In the genomic region with DNA sequence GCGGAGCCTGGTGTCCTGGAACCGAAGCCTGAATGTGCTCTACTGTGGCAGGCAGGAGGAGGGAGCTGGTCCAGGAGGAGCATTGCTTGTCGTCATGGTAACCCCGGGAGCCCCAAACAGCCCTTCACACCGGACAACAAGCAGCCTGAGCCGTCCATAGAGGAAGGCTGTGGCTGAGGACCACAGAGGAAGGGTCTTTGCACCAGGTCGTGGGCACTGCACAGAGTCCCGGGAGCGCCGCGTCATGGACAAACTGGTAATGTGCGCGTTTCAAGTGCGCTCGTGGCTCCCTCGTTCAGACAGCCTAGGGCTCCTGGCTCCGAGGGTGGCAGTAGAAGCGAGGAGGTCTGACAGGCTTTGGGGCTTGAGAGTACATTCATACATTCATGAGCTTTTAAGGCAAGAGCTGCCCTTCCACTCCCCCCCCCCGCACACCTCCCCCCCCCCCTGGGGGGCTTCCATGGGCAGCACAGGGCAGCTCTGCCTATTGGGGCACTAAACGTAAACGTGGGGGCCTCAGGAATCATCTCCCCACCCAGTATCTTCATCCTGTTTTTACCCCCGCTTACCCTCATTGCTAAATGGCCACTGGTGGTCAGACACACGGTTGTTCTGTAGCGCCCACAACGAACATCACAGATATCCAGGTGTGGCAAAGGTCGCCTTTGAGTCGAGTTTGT, we compare ENCODE assay signal across 8 mouse cellular contexts. TPM values are rescaled to one million over a fixed set of nuclear protein-coding genes. Genes with fewer than 3 reads are reported as not detected.
A peak's percentile ranks its signal among the peaks of the same experiment; 100 is the strongest.
DNase-seq lines count a peak whose midpoint lies in the region; ATAC-seq and TF ChIP-seq lines count a peak whose summit lies in the region.

No protein-coding gene starts in this region.

- ATAC-seq in heart, embryonic 13.5 days (ENCODE audit: extremely low read depth, insufficient number of reproducible peaks, low FRiP score, low TSS enrichment), result peak; percentile 46; the same call in 1 of the 2 replicates
- ATAC-seq in liver, embryonic 13.5 days (ENCODE audit: low read depth), result no peak

- WGBS in heart, embryonic 13.5 days, result 8% methylated on average over 27 of the region's 27 CpGs
- 8% methylated on average over 25 of the region's 27 CpGs for WGBS in liver, embryonic 13.5 days (ENCODE audit: insufficient replicate concordance)

- peaks cover 4% of the 10 kb centered on the region; the same call in 1 of the 2 replicates for H3K27me3 ChIP-seq in heart, embryonic 13.5 days (replicated peaks)
- H3K27me3 ChIP-seq in liver, embryonic 13.5 days, result no peaks in the 10 kb centered on the region

- peak; percentile 78 for DNase-seq in heart, adult 11 months
- DNase-seq in heart, adult 9 months (ENCODE audit: low spot score in 2 of 2), result no peak
- peak; percentile 40 to 49 for DNase-seq in kidney, postnatal 4 days
- no peak for DNase-seq in liver, embryonic 13.5 days
- peak; percentile 85 for DNase-seq in retina, postnatal 1 day
- DNase-seq in spleen, adult 12 weeks (ENCODE audit: low spot score), result no peak

- 0 out of 2 replicates have a peak, but pooled peaks have one; percentile 10 for TF ChIP-seq POLR2A in cortical plate, adult 2 months (IDR thresholded peaks at IDR 0.05; ENCODE audit: extremely low read depth, insufficient read depth, low read length)

- peak overlapping the region; percentile 83 for H3K4me2 ChIP-seq in heart, embryonic 13.5 days
- H3K4me2 ChIP-seq in liver, embryonic 13.5 days, result peak overlapping the region; percentile 42

- peak overlapping the region; percentile 65 for H3K9ac ChIP-seq in heart, embryonic 13.5 days
- H3K9ac ChIP-seq in liver, embryonic 13.5 days, result no peak overlapping the region

- H3K9me3 ChIP-seq in heart, embryonic 13.5 days, result no peaks in the 10 kb centered on the region
- H3K9me3 ChIP-seq in liver, embryonic 13.5 days (replicated peaks), result no peaks in the 10 kb centered on the region

- no peaks in the 10 kb centered on the region for H3K36me3 ChIP-seq in heart, embryonic 13.5 days
- H3K36me3 ChIP-seq in liver, embryonic 13.5 days, result no peaks in the 10 kb centered on the region

- no peaks in the 10 kb centered on the region; the same call in 1 of the 2 replicates for H3K4me1 ChIP-seq in cortical plate, adult 2 months (ENCODE audit: control insufficient read depth, insufficient read depth, low read length)
- peaks cover 16% of the 10 kb centered on the region for H3K4me1 ChIP-seq in heart, embryonic 13.5 days
- H3K4me1 ChIP-seq in liver, embryonic 13.5 days (replicated peaks), result no peaks in the 10 kb centered on the region

- peak overlapping the region; percentile 48 for H3K4me3 ChIP-seq in cortical plate, adult 2 months (ENCODE audit: insufficient read depth, low read length)
- peak overlapping the region; percentile 48 for H3K4me3 ChIP-seq in heart, embryonic 13.5 days
- H3K4me3 ChIP-seq in liver, embryonic 13.5 days (replicated peaks), result peak overlapping the region; percentile 19

- H3K27ac ChIP-seq in cortical plate, adult 2 months (ENCODE audit: insufficient read depth, low read length), result no peak overlapping the region
- H3K27ac ChIP-seq in heart, embryonic 13.5 days (replicated peaks), result no peak overlapping the region
- H3K27ac ChIP-seq in liver, embryonic 13.5 days, result no peak overlapping the region

- peak; percentile 18; the same call in 1 of the 2 replicates for TF ChIP-seq CTCF in cortical plate, adult 2 months (IDR thresholded peaks at IDR 0.05; ENCODE audit: extremely low read depth, insufficient read depth, low read length)

RNA-seq across cellular contexts. Expression of a gene that starts 48.6 kb away (rescaled TPM):
- polyA plus RNA-seq in cortical plate, adult 2 months (2012; rRNA removed), result 0.72 and 0.73 TPM in 2 replicates
- not detected in 2 replicates for polyA plus RNA-seq in heart, embryonic 13.5 days (2015; fragmentation: Nextera tagmentation; extraction: Ambion mirVana)
- under 0.01 TPM in 1 of 2 replicates, not detected in the other for polyA plus RNA-seq in liver, embryonic 13.5 days (2015; fragmentation: Nextera tagmentation; extraction: Ambion mirVana)

Comparison
In these comparisons a context has a peak if more than half of its experiments do, and no peak if none do; other contexts are left out.
1. DNase-seq: peak in heart, adult 11 months (single experiment), kidney, postnatal 4 days (2 of 2) and retina, postnatal 1 day (single experiment); none in heart, adult 9 months (0 of 2), liver, embryonic 13.5 days (single experiment) and spleen, adult 12 weeks (single experiment).
2. Peak in every context shown above with its lines, with median percentiles within 50 percentile points of each other: H3K4me3 ChIP-seq.